Mouse (Mus musculus): ENCODE measurements around the gene Sox5.
"Not testable (repeated sequence)": the region's sequence is repeated elsewhere in the genome, so short reads cannot be mapped to it uniquely, and the experiment has no call there.

Sox5 gene

DNA sequence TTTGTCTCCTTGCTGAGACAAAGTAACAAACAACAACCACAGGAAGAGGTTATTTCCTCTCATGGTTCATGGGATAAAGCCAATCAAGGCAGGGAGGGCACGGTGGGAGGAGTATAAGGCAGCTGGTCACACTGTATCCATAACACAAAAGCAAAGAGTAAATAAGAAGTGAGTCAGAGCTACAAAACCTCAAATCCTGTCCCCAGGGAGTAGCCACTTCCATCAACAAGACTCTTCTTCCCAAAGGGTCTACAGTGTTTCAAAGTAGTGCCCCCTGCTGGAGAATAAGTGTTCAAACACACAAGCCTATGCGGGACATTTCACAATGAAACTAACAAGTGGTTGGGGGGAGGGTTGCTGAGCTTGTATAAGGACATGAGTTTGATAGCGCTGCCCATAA is 500.1 kb downstream of the Sox5 start:
- DNase-seq (ENCODE audit: low spot score): no peak

- DNase-seq (ENCODE audit: low spot score): no peak
Measured at GRCm38 (mm10) chr6:144278505-144279053, 503.2 kb downstream of the Sox5 start.

GRCm38 (mm10) chr6:144273425-144273824 is 508.4 kb downstream of the Sox5 start:
- DNase-seq (ENCODE audit: low spot score): not testable (repeated sequence)

- no peak for DNase-seq (ENCODE audit: low spot score)
Measured at GRCm38 (mm10) chr6:144271326-144271725, 510.5 kb downstream of the Sox5 start.

GRCm38 (mm10) chr6:144270306-144270705 is 511.5 kb downstream of the Sox5 start:
- DNase-seq (ENCODE audit: low spot score): no peak

DNA sequence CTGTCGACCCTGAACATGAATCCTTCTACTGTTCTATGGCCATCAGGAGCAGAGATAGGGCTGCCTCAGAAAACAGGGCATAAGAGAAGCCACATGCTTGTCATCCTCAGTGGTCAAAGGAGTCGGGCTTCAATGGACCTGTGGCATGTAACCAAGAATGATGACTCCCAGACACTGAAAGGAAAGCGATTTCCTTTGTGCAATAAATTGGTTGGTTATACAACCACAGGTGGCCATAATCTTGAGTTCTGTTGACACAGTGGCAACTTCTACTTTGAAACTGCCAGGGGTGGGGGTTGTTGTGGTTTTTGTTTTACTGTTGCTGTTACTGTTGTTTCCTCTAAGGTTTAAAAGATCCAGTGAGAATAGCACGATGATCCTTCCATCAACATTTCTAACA is 512.1 kb downstream of the Sox5 start:
- no peak for DNase-seq (ENCODE audit: low spot score)

GRCm38 (mm10) chr6:144265752-144266151 is 516.0 kb downstream of the Sox5 start:
- no peak for DNase-seq (ENCODE audit: low spot score)

DNA sequence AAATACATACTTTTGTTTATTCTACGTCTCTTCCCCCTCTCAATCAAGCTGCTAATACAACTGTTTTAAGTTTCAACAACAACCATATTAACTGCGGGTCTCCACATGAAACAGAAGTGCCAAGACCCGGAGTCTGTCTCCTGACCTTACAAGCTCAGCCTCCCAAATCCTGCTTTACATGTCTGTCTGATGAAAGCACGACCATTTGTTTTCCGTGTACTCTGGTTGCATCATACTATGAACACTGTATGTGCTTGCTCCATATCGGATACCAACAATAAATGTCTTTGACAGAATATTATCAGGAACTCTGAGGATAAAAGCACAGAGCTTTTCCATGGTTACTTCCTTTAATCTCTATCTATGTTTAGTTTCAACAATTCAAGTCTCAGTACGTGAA is 516.8 kb downstream of the Sox5 start:
- DNase-seq (ENCODE audit: low spot score): no peak

DNA sequence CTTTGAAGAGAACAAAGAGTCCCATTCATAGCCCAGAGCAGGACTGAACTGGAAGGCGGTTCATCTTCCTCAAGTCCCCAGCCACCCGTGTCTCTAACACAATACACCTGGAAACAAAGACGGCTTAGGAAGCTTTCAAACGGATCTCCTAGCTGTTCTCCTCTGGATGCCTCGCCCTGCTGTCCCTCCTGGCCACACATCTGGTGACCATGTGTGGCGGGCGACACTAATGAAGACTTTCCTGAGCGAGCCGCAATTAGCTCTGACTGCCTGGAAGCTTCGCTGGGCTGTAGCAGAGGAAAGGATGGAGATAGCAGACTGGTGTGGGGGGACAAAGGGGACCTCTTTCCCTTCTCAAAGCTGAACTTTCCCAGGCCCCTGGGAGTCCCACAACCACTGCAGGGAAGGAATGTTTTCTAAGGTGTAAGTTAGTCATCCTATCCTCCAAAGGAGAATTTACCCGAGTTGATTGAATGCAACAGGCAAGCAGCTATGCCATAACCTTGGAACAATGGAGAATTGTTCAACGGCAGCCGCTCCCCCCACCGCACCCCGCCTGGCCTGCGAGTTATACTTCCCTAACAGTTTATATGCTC is 517.4 kb downstream of the Sox5 start:
- DNase-seq (ENCODE audit: low spot score): no peak

- DNase-seq (ENCODE audit: low spot score): no peak
Measured at GRCm38 (mm10) chr6:144256500-144256899, 525.3 kb downstream of the Sox5 start.

GRCm38 (mm10) chr6:144252191-144252718 is 529.5 kb downstream of the Sox5 start:
- no peak for DNase-seq (ENCODE audit: low spot score)

DNA sequence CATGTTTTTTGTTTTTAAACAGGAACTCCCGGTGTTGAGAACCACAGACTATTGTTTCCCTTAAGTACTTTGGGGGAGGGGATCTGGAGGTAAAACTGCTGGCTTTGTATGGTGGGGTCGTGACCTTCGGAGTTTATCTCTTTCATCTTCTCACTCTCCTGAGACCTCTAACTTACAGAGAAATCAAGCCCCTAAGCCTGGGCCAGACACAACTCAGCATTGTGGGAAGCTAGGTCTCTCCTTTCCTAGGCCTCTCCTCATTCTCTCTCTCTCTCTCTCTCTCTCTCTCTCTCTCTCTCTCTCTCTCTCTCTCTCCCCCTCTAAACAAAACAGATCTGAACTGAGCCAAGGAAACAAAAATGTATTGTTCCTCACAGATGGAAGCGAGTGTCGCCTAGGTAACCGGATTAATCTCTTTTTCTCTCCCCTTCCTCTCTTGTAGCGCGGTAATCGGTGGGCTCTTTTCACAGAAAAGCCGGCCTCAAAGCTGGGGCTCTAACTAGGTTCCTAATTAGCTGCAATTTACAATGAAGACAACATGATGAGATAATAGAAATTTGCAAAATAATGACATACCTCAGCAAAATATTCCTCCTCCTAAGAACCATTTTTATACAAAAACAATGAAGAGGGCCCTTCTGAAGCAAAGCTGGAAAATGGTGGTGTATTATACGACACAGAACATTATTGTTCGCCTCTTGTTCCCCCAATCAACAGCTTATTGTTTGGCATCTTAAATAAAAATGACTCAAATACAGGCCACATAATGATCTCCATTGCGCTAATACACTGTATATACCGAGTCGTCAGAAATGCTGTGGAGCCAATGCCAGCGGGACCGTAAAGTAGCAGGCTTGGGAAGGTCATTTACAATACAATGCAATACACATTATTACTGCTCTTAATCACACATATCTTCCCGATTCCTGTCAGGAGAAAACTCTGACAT is 530.3 kb downstream of the Sox5 start:
- DNase-seq (ENCODE audit: low spot score): no peak

GRCm38 (mm10) chr6:144250625-144251181 is 531.1 kb downstream of the Sox5 start:
- no peak for DNase-seq (ENCODE audit: low spot score)

DNA sequence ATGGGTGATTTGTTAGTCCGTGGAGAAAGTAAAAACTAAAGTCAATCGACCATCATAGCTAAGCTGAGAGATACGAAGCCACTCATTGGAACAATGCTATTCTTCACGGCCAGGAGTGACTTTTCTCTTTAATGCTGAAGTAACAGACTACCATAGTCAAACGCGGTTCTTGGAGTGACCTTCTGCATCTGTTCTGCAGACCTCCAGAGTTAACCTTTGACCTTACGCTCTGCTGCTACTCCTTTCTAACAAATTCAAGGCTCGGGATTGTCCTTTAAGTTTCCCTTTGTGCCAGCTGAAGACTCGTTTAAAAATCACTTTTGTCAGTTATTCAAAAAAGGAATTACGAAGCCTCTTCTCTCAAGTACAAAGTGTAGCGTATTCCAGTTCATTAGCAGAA is 545.2 kb downstream of the Sox5 start:
- DNase-seq (ENCODE audit: low spot score): no peak

GRCm38 (mm10) chr6:144203970-144204369 is 577.8 kb downstream of the Sox5 start:
- DNase-seq (ENCODE audit: low spot score): no peak

DNA sequence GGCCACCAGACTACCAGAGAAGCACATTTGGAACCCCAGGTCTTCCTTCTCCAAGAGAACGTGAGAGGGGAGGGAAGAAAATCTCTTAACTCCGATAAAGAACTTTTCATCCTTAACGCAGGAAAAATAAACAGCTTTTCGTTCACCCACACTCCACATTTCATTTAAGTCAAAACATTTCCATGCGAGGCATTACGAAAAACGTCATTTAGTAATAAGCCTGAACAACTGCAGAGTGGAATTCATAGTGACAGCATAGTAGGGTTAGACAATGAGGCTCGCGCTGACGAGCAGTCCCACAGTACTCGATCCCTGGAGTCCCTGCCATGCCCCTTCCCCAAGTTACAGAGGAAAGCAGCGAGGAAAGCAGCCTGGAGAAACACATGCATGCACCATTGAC is 578.8 kb downstream of the Sox5 start:
- DNase-seq (ENCODE audit: low spot score): no peak

- DNase-seq (ENCODE audit: low spot score): no peak
Measured at GRCm38 (mm10) chr6:144201402-144202040, 580.3 kb downstream of the Sox5 start.

GRCm38 (mm10) chr6:144197209-144198119 is 584.3 kb downstream of the Sox5 start:
- DNase-seq (ENCODE audit: low spot score): no peak

- no peak for DNase-seq (ENCODE audit: low spot score)
Measured at GRCm38 (mm10) chr6:144195934-144196333, 585.8 kb downstream of the Sox5 start.

DNA sequence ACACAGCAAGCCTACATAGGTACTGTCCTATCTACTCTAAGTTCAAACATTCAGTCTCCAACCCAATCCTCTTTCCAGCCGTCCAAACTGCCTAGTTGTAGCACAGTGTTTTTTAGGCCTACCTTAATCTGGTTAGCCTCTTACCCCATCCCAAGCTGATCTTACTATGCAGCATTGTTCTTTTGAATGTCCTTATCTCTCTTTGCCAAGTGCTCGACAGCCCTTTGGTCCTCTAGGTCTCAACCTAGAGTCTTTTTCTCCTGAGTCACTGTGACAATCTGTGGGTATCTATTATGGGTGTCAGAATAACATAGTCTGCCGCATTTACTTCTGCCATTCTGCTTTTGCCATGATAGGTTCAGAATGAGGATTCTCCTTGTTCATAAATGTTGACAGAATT is 598.7 kb downstream of the Sox5 start:
- no peak for DNase-seq (ENCODE audit: low spot score)

- DNase-seq (ENCODE audit: low spot score): not testable (repeated sequence)
Measured at GRCm38 (mm10) chr6:144182429-144182828, 599.3 kb downstream of the Sox5 start.

Data from c-Kit-positive CD71-positive TER-119-positive erythroid progenitor cells, embryonic 14.5 days (primary cell).